Mouse (Mus musculus) erythroblast, embryonic 14.5 days (primary cell): ENCODE data around the gene Macf1. TPM values are rescaled to one million over a fixed set of nuclear protein-coding genes. Genes with fewer than 3 reads are reported as not detected.

ENCODE experiments used
- H3K27me3 ChIP-seq: 2 replicates; pipeline ENCODE4 v1.6.1; 2012; ENCODE audit warnings: inconsistent platforms; ENCODE audit not compliant: control insufficient read depth
- H3K36me3 ChIP-seq: 2 replicates; pipeline ENCODE4 v1.6.1; 2012; ENCODE audit warnings: mild to moderate bottlenecking, inconsistent platforms; ENCODE audit not compliant: control insufficient read depth
- H3K4me1 ChIP-seq: 2 replicates; pipeline ENCODE4 v1.6.1; 2012; ENCODE audit warnings: inconsistent platforms; ENCODE audit not compliant: control insufficient read depth
- H3K4me3 ChIP-seq: replicated peaks from 2 replicates; pipeline ENCODE3; 2012; ENCODE audit warnings: moderate library complexity, mild to moderate bottlenecking, inconsistent platforms
- H3K9me3 ChIP-seq: 2 replicates; pipeline ENCODE4 v1.6.1; 2012; ENCODE audit warnings: low read length, inconsistent platforms, mixed read lengths; ENCODE audit not compliant: control insufficient read depth
- GATA1 ChIP-seq: IDR thresholded peaks from 2 replicates; pipeline ENCODE4 v1.6.1; 2012; ENCODE audit warnings: low read length, inconsistent platforms, mixed read lengths
- TAL1 ChIP-seq: IDR thresholded peaks from 3 replicates; pipeline ENCODE4 v1.6.1; 2012; ENCODE audit warnings: low read length, inconsistent platforms, mixed read lengths
- polyA plus RNA-seq: library from polyadenylated mRNA; stranded (reverse); fragments of >175 nt; gene quantifications from 2 replicates; pipeline ENCODE4 v1.2.3, GENCODE M21; 2012

Gene Macf1
- polyA plus RNA-seq, 1 experiment, result 5.5 TPM

- Histone ChIP-seq H3K9me3 (no peaks in the 10 kb centered on the region), H3K4me3 (no peak overlapping the region), H3K4me1 (no peaks in the 10 kb centered on the region), H3K27me3 (no peaks in the 10 kb centered on the region), H3K36me3 (no peaks in the 10 kb centered on the region)
- no peak for TF ChIP-seq TAL1
- no peak for TF ChIP-seq GATA1
Observed at GRCm38 (mm10) chr4:123705340-123705739, 21.2 kb upstream of the Macf1 start.

- no peak overlapping the region for H3K4me3 ChIP-seq
- H3K27me3 ChIP-seq, result peaks cover 20% of the 10 kb centered on the region
- no peaks in the 10 kb centered on the region for H3K36me3 ChIP-seq
- H3K9me3 ChIP-seq, result no peaks in the 10 kb centered on the region
- TF ChIP-seq GATA1, result no peak
- no peak for TF ChIP-seq TAL1
- no peaks in the 10 kb centered on the region for H3K4me1 ChIP-seq
Observed at GRCm38 (mm10) chr4:123693384-123693783, 9.2 kb upstream of the Macf1 start.

- Histone ChIP-seq H3K36me3 (no peaks in the 10 kb centered on the region), H3K4me3 (no peak overlapping the region), H3K4me1 (no peaks in the 10 kb centered on the region), H3K27me3 (peaks cover 32% of the 10 kb centered on the region), H3K9me3 (no peaks in the 10 kb centered on the region)
- TF ChIP-seq GATA1 (no peak), TAL1 (no peak)
Observed at GRCm38 (mm10) chr4:123692071-123692470, 7.9 kb upstream of the Macf1 start.

GRCm38 (mm10) chr4:123690311-123690710 lies 6.2 kb upstream of the Macf1 start:
- peaks cover 49% of the 10 kb centered on the region for H3K27me3 ChIP-seq
- peaks cover 6% of the 10 kb centered on the region for H3K4me1 ChIP-seq

GRCm38 (mm10) chr4:123687025-123687781 lies 3.0 kb upstream of the Macf1 start:
- H3K4me1 ChIP-seq, result peaks cover 6% of the 10 kb centered on the region
- peaks cover 4% of the 10 kb centered on the region; the same call in 1 of the 2 replicates for H3K9me3 ChIP-seq
- TF ChIP-seq GATA1, result no peak
- no peak for TF ChIP-seq TAL1
- no peaks in the 10 kb centered on the region for H3K36me3 ChIP-seq
- H3K4me3 ChIP-seq, result peak overlapping the region; percentile 51
- H3K27me3 ChIP-seq, result peaks cover 72% of the 10 kb centered on the region

More at GRCm38 (mm10) chr4:123690311-123690710, 6.2 kb upstream of the Macf1 start:
- Histone ChIP-seq H3K9me3 (peaks cover 4% of the 10 kb centered on the region; the same call in 1 of the 2 replicates), H3K36me3 (no peaks in the 10 kb centered on the region), H3K4me3 (no peak overlapping the region)
- TF ChIP-seq TAL1 (no peak), GATA1 (no peak)

GRCm38 (mm10) chr4:123686368-123687024 lies 2.3 kb upstream of the Macf1 start:
- Histone ChIP-seq H3K36me3 (no peaks in the 10 kb centered on the region), H3K4me3 (peak overlapping the region; percentile 51)

GRCm38 (mm10) chr4:123685506-123686242 lies 1.5 kb upstream of the Macf1 start:
- Histone ChIP-seq H3K27me3 (peaks cover 66% of the 10 kb centered on the region), H3K9me3 (peaks cover 4% of the 10 kb centered on the region; the same call in 1 of the 2 replicates), H3K36me3 (no peaks in the 10 kb centered on the region), H3K4me3 (no peak overlapping the region), H3K4me1 (peaks cover 6% of the 10 kb centered on the region)
- TF ChIP-seq GATA1, result no peak
- no peak for TF ChIP-seq TAL1

More at GRCm38 (mm10) chr4:123686368-123687024, 2.3 kb upstream of the Macf1 start:
- peaks cover 6% of the 10 kb centered on the region for H3K4me1 ChIP-seq
- peaks cover 4% of the 10 kb centered on the region; the same call in 1 of the 2 replicates for H3K9me3 ChIP-seq
- peaks cover 66% of the 10 kb centered on the region for H3K27me3 ChIP-seq
- no peak for TF ChIP-seq GATA1
- no peak for TF ChIP-seq TAL1

GRCm38 (mm10) chr4:123685046-123685445 lies 886 bp upstream of the Macf1 start:
- TF ChIP-seq TAL1, result no peak
- no peak for TF ChIP-seq GATA1
- Histone ChIP-seq H3K9me3 (peaks cover 4% of the 10 kb centered on the region; the same call in 1 of the 2 replicates), H3K36me3 (no peaks in the 10 kb centered on the region), H3K4me1 (peaks cover 6% of the 10 kb centered on the region), H3K27me3 (peaks cover 62% of the 10 kb centered on the region), H3K4me3 (no peak overlapping the region)
